In genomic region chr9:65547844-65548243, GRCm38 (mm10) we compare ENCODE assay signal across 16 mouse cellular contexts. TPM values are rescaled to one million over a fixed set of nuclear protein-coding genes. Genes with fewer than 3 reads are reported as not detected.
A peak's percentile ranks its signal among the peaks of the same experiment; 100 is the strongest.
DNase-seq lines count a peak whose midpoint lies in the region; ATAC-seq and TF ChIP-seq lines count a peak whose summit lies in the region.
"Had no signal": no experiment of that assay in that cellular context is flagged by ENCODE, and none has a peak within 500 bp of the region (broad histone marks: within the 10 kb centered on the region; RNA-seq: fewer than 3 reads in every experiment).

No protein-coding gene starts in this region.

- peak overlapping the region; percentile 29; the same call in 1 of the 2 replicates for H3K27ac ChIP-seq in heart, embryonic 13.5 days (replicated peaks)
- H3K27ac ChIP-seq in neural tube, embryonic 11.5 days (ENCODE audit: low read depth, low read length) = 0 out of 2 replicates have a peak overlapping the region, but pooled peaks have one; percentile 29
- no peak overlapping the region for H3K27ac ChIP-seq in neural tube, embryonic 15.5 days (replicated peaks)
- H3K27ac ChIP-seq in embryonic fibroblast, embryonic 13.5 days (ENCODE audit: insufficient read depth, low read length) = peak overlapping the region; percentile 74
- peak overlapping the region; percentile 36 for H3K27ac ChIP-seq in stomach, embryonic 15.5 days
- no peak overlapping the region for H3K27ac ChIP-seq in layer of hippocampus, adult 2 months

- no peak for TF ChIP-seq CTCF in embryonic fibroblast, embryonic 13.5 days (IDR thresholded peaks at IDR 0.05; ENCODE audit: borderline replicate concordance, insufficient read depth, low read length)
- no peak for TF ChIP-seq CTCF in layer of hippocampus, adult 2 months (conservative IDR thresholded peaks at IDR 0.05)

- 76% methylated on average over 4 of the region's 4 CpGs for WGBS in heart, embryonic 13.5 days
- 72% methylated on average over 4 of the region's 4 CpGs for WGBS in neural tube, embryonic 11.5 days
- 48% methylated on average over 4 of the region's 4 CpGs for WGBS in neural tube, embryonic 15.5 days
- 54% methylated on average over 4 of the region's 4 CpGs for WGBS in stomach, embryonic 15.5 days

- peaks cover 8% of the 10 kb centered on the region for H3K36me3 ChIP-seq in heart, embryonic 13.5 days
- H3K36me3 ChIP-seq in neural tube, embryonic 11.5 days (ENCODE audit: control insufficient read depth, insufficient read depth, low read length) = no peaks in the 10 kb centered on the region
- no peaks in the 10 kb centered on the region for H3K36me3 ChIP-seq in neural tube, embryonic 15.5 days
- H3K36me3 ChIP-seq in stomach, embryonic 15.5 days = no peaks in the 10 kb centered on the region

- H3K27me3 ChIP-seq in heart, embryonic 13.5 days (replicated peaks) = no peaks in the 10 kb centered on the region
- H3K27me3 ChIP-seq in neural tube, embryonic 11.5 days (ENCODE audit: control insufficient read depth, insufficient read depth, low read length) = no peaks in the 10 kb centered on the region
- no peaks in the 10 kb centered on the region for H3K27me3 ChIP-seq in neural tube, embryonic 15.5 days (replicated peaks)
- no peaks in the 10 kb centered on the region for H3K27me3 ChIP-seq in stomach, embryonic 15.5 days (replicated peaks)

- H3K4me3 ChIP-seq in heart, embryonic 13.5 days = no peak overlapping the region
- H3K4me3 ChIP-seq in neural tube, embryonic 11.5 days (ENCODE audit: low read depth, low read length) = no peak overlapping the region
- no peak overlapping the region for H3K4me3 ChIP-seq in neural tube, embryonic 15.5 days (replicated peaks)
- no peak overlapping the region for H3K4me3 ChIP-seq in embryonic fibroblast, embryonic 13.5 days (ENCODE audit: insufficient read depth, low read length)
- H3K4me3 ChIP-seq in stomach, embryonic 15.5 days (replicated peaks) = no peak overlapping the region
- no peak overlapping the region for H3K4me3 ChIP-seq in layer of hippocampus, adult 2 months

- no peaks in the 10 kb centered on the region for H3K9me3 ChIP-seq in heart, embryonic 13.5 days
- H3K9me3 ChIP-seq in neural tube, embryonic 11.5 days (ENCODE audit: control insufficient read depth, low read length) = no peaks in the 10 kb centered on the region
- no peaks in the 10 kb centered on the region for H3K9me3 ChIP-seq in neural tube, embryonic 15.5 days (replicated peaks)
- no peaks in the 10 kb centered on the region for H3K9me3 ChIP-seq in stomach, embryonic 15.5 days

- ATAC-seq in heart, embryonic 13.5 days (ENCODE audit: extremely low read depth, insufficient number of reproducible peaks, low FRiP score, low TSS enrichment) = no peak
- no peak for ATAC-seq in neural tube, embryonic 11.5 days (ENCODE audit: insufficient read depth, low FRiP score, low TSS enrichment)
- no peak for ATAC-seq in neural tube, embryonic 15.5 days (ENCODE audit: low FRiP score)
- no peak for ATAC-seq in stomach, embryonic 15.5 days (ENCODE audit: insufficient read depth, low FRiP score, low read depth)
- ATAC-seq: activated CD4-positive, CD25-positive, alpha-beta regulatory T cell, adult 4 months; midbrain, embryonic 16.5 days had no signal

- intact Hi-C loops in heart, postnatal 36 days (cut with DNase I) = no loop called here

- peak overlapping the region; percentile 11; the same call in 1 of the 2 replicates for H3K9ac ChIP-seq in heart, embryonic 13.5 days
- peak overlapping the region; percentile 28; the same call in 1 of the 2 replicates for H3K9ac ChIP-seq in neural tube, embryonic 11.5 days (ENCODE audit: low read length)
- H3K9ac ChIP-seq in neural tube, embryonic 15.5 days (replicated peaks) = no peak overlapping the region
- H3K9ac ChIP-seq in stomach, embryonic 15.5 days = no peak overlapping the region

- peaks cover 76% of the 10 kb centered on the region for H3K4me1 ChIP-seq in heart, embryonic 13.5 days
- H3K4me1 ChIP-seq in neural tube, embryonic 11.5 days (ENCODE audit: control insufficient read depth, insufficient read depth, low read length) = peaks cover 17% of the 10 kb centered on the region
- peaks cover 25% of the 10 kb centered on the region; the same call in 1 of the 2 replicates for H3K4me1 ChIP-seq in neural tube, embryonic 15.5 days
- H3K4me1 ChIP-seq in embryonic fibroblast, embryonic 13.5 days (ENCODE audit: control insufficient read depth, insufficient read depth, low read length) = peaks cover 27% of the 10 kb centered on the region
- peaks cover 37% of the 10 kb centered on the region for H3K4me1 ChIP-seq in stomach, embryonic 15.5 days

- no peak overlapping the region for H3K4me2 ChIP-seq in heart, embryonic 13.5 days
- H3K4me2 ChIP-seq in neural tube, embryonic 11.5 days (ENCODE audit: low read depth) = no peak overlapping the region
- no peak overlapping the region for H3K4me2 ChIP-seq in neural tube, embryonic 15.5 days
- H3K4me2 ChIP-seq in stomach, embryonic 15.5 days = no peak overlapping the region

- DNase-seq in heart, postnatal 36 days = no peak
- DNase-seq in neural tube, embryonic 11.5 days (ENCODE audit: low spot score) = no peak
- no peak for DNase-seq in layer of hippocampus, adult 2 months (ENCODE audit: low spot score in 2 of 2)
- DNase-seq: gastrocnemius, postnatal 10 days; kidney, adult 9 months; layer of hippocampus, adult 9-11 months; lung, postnatal 36 days; right cerebral cortex, postnatal 4 days had no signal

- TF ChIP-seq POLR2A in embryonic fibroblast, embryonic 13.5 days (IDR thresholded peaks at IDR 0.05; ENCODE audit: low read depth, low read length) = no peak

RNA-seq across cellular contexts. Expression of gene Ankdd1a, which starts 27.9 kb away (rescaled TPM):
- polyA plus RNA-seq in heart, embryonic 13.5 days (2015; fragmentation: Nextera tagmentation; extraction: Ambion mirVana) = not detected in 2 replicates
- not detected for total RNA-seq in heart, postnatal 36 days (2021)
- polyA plus RNA-seq in neural tube, embryonic 11.5 days (2014; fragmentation: Nextera tagmentation; extraction: Ambion mirVana) = 0.21 TPM in 1 of 2 replicates, not detected in the other
- 0.87 and 1.2 TPM in 2 replicates for polyA plus RNA-seq in neural tube, embryonic 15.5 days (2015; fragmentation: Nextera tagmentation; extraction: Ambion mirVana)
- not detected in 2 replicates for polyA plus RNA-seq in embryonic fibroblast, embryonic 13.5 days (2011; ENCODE audit: insufficient read length, low read depth, missing spikeins)
- 0.14 TPM in 1 of 2 replicates, not detected in the other for polyA plus RNA-seq in stomach, embryonic 15.5 days (2015; fragmentation: Nextera tagmentation; extraction: Ambion mirVana)
- 1 to 10 TPM; 4.8 to 5.0 TPM for total RNA-seq in layer of hippocampus, adult 2 months (2021)
- total RNA-seq: gastrocnemius, postnatal 10 days had no signal
- polyA plus RNA-seq: heart, postnatal 0 days; limb, embryonic 11.5 days had no signal

RNA-seq across cellular contexts. Expression of gene Plekho2, which starts 32.0 kb away (rescaled TPM):
- polyA plus RNA-seq in heart, embryonic 13.5 days (2015; fragmentation: Nextera tagmentation; extraction: Ambion mirVana) = 10.7 and 11.9 TPM in 2 replicates
- 10 to 100 TPM; 13.3 to 15.3 TPM for total RNA-seq in heart, postnatal 36 days (2021)
- 10.5 and 13.3 TPM in 2 replicates for polyA plus RNA-seq in neural tube, embryonic 11.5 days (2014; fragmentation: Nextera tagmentation; extraction: Ambion mirVana)
- 5.0 and 7.7 TPM in 2 replicates for polyA plus RNA-seq in neural tube, embryonic 15.5 days (2015; fragmentation: Nextera tagmentation; extraction: Ambion mirVana)
- 58.1 and 78.4 TPM in 2 replicates for polyA plus RNA-seq in embryonic fibroblast, embryonic 13.5 days (2011; ENCODE audit: insufficient read length, low read depth, missing spikeins)
- polyA plus RNA-seq in stomach, embryonic 15.5 days (2015; fragmentation: Nextera tagmentation; extraction: Ambion mirVana) = 17.0 and 18.1 TPM in 2 replicates
- 10 to 100 TPM; 12.0 to 14.5 TPM for total RNA-seq in layer of hippocampus, adult 2 months (2021)

RNA-seq across cellular contexts. Expression of gene Pif1, which starts 39.1 kb away (rescaled TPM):
- 10.3 and 11.8 TPM in 2 replicates for polyA plus RNA-seq in heart, embryonic 13.5 days (2015; fragmentation: Nextera tagmentation; extraction: Ambion mirVana)
- under 1 TPM; 0.30 to 0.61 TPM for total RNA-seq in heart, postnatal 36 days (2021)
- polyA plus RNA-seq in neural tube, embryonic 11.5 days (2014; fragmentation: Nextera tagmentation; extraction: Ambion mirVana) = 10.2 and 11.1 TPM in 2 replicates
- 2.7 and 4.7 TPM in 2 replicates for polyA plus RNA-seq in neural tube, embryonic 15.5 days (2015; fragmentation: Nextera tagmentation; extraction: Ambion mirVana)
- 8.3 and 10.9 TPM in 2 replicates for polyA plus RNA-seq in embryonic fibroblast, embryonic 13.5 days (2011; ENCODE audit: insufficient read length, low read depth, missing spikeins)
- 11.4 and 12.3 TPM in 2 replicates for polyA plus RNA-seq in stomach, embryonic 15.5 days (2015; fragmentation: Nextera tagmentation; extraction: Ambion mirVana)
- under 1 TPM; 0.17 to 0.38 TPM for total RNA-seq in layer of hippocampus, adult 2 months (2021)

Comparison
In these comparisons a context has a peak if more than half of its experiments do, and no peak if none do; other contexts are left out.
1. H3K27ac ChIP-seq: peak in heart, embryonic 13.5 days (single experiment), neural tube, embryonic 11.5 days (single experiment), embryonic fibroblast, embryonic 13.5 days (single experiment) and stomach, embryonic 15.5 days (single experiment); none in neural tube, embryonic 15.5 days (single experiment) and layer of hippocampus, adult 2 months (single experiment).
2. H3K9ac ChIP-seq: peak in heart, embryonic 13.5 days (single experiment) and neural tube, embryonic 11.5 days (single experiment); none in neural tube, embryonic 15.5 days (single experiment) and stomach, embryonic 15.5 days (single experiment).